Mouse (Mus musculus): ENCODE measurements around the gene Tmem56. TPM values are rescaled to one million over a fixed set of nuclear protein-coding genes. Genes with fewer than 3 reads are reported as not detected.

Tmem56 gene
- polyA plus RNA-seq (2015; fragmentation: Nextera tagmentation; extraction: Ambion mirVana) = 2.1 and 4.7 TPM in 2 replicates

GRCm38 (mm10) chr3:121282998-121283397 lies at the start of gene Tmem56:
Tmem56 (minus strand) TSS chr3:121283098.

GRCm38 (mm10) chr3:121291560-121292258 lies 8.8 kb upstream of the Tmem56 start, which contains the start of gene Alg14:
Alg14 (plus strand) TSS chr3:121291773.

GRCm38 (mm10) chr3:121171243-121171871 lies 111.5 kb downstream of the Tmem56 start, which contains the start of gene Rwdd3:
Rwdd3 (minus strand) TSS chr3:121171695.

Other genes with a start within 250 kb of the Tmem56 start
- 9.2 and 17.1 TPM in 2 replicates for gene Rwdd3, start 111.4 kb downstream of the Tmem56 start, polyA plus RNA-seq (2015; fragmentation: Nextera tagmentation; extraction: Ambion mirVana)
- gene Alg14, start 8.7 kb upstream of the Tmem56 start, polyA plus RNA-seq (2015; fragmentation: Nextera tagmentation; extraction: Ambion mirVana) = 36.9 and 37.9 TPM in 2 replicates
- 264 and 310 TPM in 2 replicates for gene Cnn3, start 143.4 kb upstream of the Tmem56 start, polyA plus RNA-seq (2015; fragmentation: Nextera tagmentation; extraction: Ambion mirVana)
- gene Slc44a3, start 249.3 kb upstream of the Tmem56 start, polyA plus RNA-seq (2015; fragmentation: Nextera tagmentation; extraction: Ambion mirVana) = 5.7 and 19.5 TPM in 2 replicates

All from adrenal gland, postnatal 0 days (tissue).